Mouse (Mus musculus) hindbrain, embryonic 16.5 days (tissue): ENCODE measurements around the gene A730046J19Rik. TPM values are rescaled to one million over a fixed set of nuclear protein-coding genes. Genes with fewer than 3 reads are reported as not detected.
A peak's percentile ranks its signal among the peaks of the same experiment; 100 is the strongest.

Experiments used
- ATAC-seq: fragments of 200-750 bp; cut with Nextera tagmentation; 2 replicates; pipeline ENCODE4 v1.8.0; 2017; ENCODE audit warnings: moderate TSS enrichment, moderate library complexity
- H3K27ac ChIP-seq: fragments of 300-500 bp; sonication (generic); 2 replicates; pipeline ENCODE4 v1.5.1; 2014; ENCODE audit warnings: low read depth, mild to moderate bottlenecking, control low read depth, low read length, moderate library complexity
- H3K27me3 ChIP-seq: fragments of 300-500 bp; sonication (generic); replicated peaks from 2 replicates; pipeline ENCODE4 v1.6.1; 2014; ENCODE audit warnings: low read length; ENCODE audit not compliant: control insufficient read depth, insufficient read depth
- H3K36me3 ChIP-seq: fragments of 300-500 bp; sonication (generic); 2 replicates; pipeline ENCODE4 v1.6.1; 2014; ENCODE audit warnings: mild to moderate bottlenecking, low read length, moderate library complexity, mixed read lengths; ENCODE audit not compliant: control insufficient read depth, insufficient read depth
- H3K4me1 ChIP-seq: fragments of 300-500 bp; sonication (generic); 2 replicates; pipeline ENCODE4 v1.6.1; 2014; ENCODE audit warnings: low read depth, low read length; ENCODE audit not compliant: control insufficient read depth, insufficient read depth
- H3K4me2 ChIP-seq: fragments of 300-500 bp; sonication (generic); 2 replicates; pipeline ENCODE4 v1.6.1; 2014; ENCODE audit warnings: mild to moderate bottlenecking, low read length, control low read depth, moderate library complexity
- H3K4me3 ChIP-seq: fragments of 300-500 bp; sonication (generic); 2 replicates; pipeline ENCODE4 v1.5.1; 2014; ENCODE audit warnings: mild to moderate bottlenecking, low read length, control low read depth, moderate library complexity
- H3K9ac ChIP-seq: fragments of 300-500 bp; sonication (generic); 2 replicates; pipeline ENCODE4 v1.6.1; 2014; ENCODE audit warnings: low read depth, mild to moderate bottlenecking, control low read depth, low read length, moderate library complexity
- H3K9me3 ChIP-seq: fragments of 300-500 bp; sonication (generic); 2 replicates; pipeline ENCODE4 v1.6.1; 2014; ENCODE audit warnings: mild to moderate bottlenecking, low read length, moderate library complexity; ENCODE audit not compliant: control insufficient read depth
- WGBS: fragments of 180-500 bp; shearing (Covaris S2); extraction: QIAGEN DNeasy Blood & Tissue Kit; methylation state at CpG from one replicate; pipeline ENCODE4 v1.1.7; 2014; 5-methylcytosine and 5-hydroxymethylcytosine counted together
- polyA plus RNA-seq: library from polyadenylated mRNA; unstranded; fragments of >200 nt; fragmentation: Nextera tagmentation; extraction: Ambion mirVana; gene quantifications from 2 replicates; pipeline ENCODE4 v1.2.1, GENCODE M21; 2015

A730046J19Rik gene
- 1.0 TPM in 2 replicates for polyA plus RNA-seq

- Histone ChIP-seq H3K4me3 (peak within 1 kb of the TSS; percentile 26), H3K27ac (no peak within 1 kb of the TSS), H3K27me3 (no peaks in the 10 kb centered on the region), H3K36me3 (no peaks in the 10 kb centered on the region), H3K4me1 (no peaks in the 10 kb centered on the region), H3K9me3 (no peaks in the 10 kb centered on the region), H3K9ac (no peak within 1 kb of the TSS; the same call in 1 of the 2 replicates), H3K4me2 (peak within 1 kb of the TSS; percentile 53)
- WGBS = 26% methylated on average over 8 of the region's 8 CpGs
- ATAC-seq = no peak
Observed at GRCm38 (mm10) chrX:144153523-144153922, at the start of gene A730046J19Rik. Gene A730046J19Rik (plus strand): TSS chrX:144153695.

DNA sequence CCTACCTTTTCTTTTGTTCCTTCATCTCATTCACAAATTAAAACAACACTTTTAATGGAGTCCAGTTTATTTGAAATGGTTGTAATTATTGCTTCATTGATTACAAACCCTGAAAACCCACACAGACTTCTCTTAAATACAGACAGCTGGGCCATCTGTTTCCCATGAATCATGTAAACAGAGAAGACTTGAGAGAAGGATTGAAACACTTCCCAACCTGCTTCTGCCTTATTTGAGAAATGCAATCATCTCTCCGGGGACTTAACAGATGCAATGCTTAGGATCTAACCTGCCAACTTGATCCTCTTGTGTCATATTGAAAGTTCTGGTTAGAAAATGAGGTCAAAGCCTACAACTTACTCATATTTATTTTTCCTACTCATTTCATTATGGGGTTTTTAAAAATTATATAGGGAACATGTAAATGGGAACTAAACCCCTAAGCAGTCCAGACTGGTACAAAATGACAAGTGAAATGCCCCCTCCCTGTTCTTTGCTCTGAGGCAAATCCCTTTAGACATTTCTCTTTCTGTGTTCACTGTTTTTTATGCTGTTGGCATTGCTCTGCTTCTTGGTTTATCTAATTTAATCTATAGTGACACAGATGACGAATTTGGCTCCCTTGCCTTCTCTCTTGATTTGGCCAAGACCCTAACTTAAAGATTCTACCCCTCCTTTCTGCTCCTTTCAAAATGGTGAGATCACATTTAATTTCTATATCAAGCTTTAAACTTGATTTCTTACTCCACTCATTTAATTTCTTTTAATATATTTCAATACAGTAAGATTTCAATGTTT is 48.7 kb upstream of the A730046J19Rik start:
- no peak for ATAC-seq
- Histone ChIP-seq H3K4me1 (no peaks in the 10 kb centered on the region), H3K27ac (no peak overlapping the region), H3K4me2 (no peak overlapping the region), H3K36me3 (no peaks in the 10 kb centered on the region), H3K9ac (no peak overlapping the region), H3K4me3 (no peak overlapping the region), H3K9me3 (no peaks in the 10 kb centered on the region), H3K27me3 (no peaks in the 10 kb centered on the region)
- 65% methylated on average over 2 of the region's 2 CpGs for WGBS

DNA sequence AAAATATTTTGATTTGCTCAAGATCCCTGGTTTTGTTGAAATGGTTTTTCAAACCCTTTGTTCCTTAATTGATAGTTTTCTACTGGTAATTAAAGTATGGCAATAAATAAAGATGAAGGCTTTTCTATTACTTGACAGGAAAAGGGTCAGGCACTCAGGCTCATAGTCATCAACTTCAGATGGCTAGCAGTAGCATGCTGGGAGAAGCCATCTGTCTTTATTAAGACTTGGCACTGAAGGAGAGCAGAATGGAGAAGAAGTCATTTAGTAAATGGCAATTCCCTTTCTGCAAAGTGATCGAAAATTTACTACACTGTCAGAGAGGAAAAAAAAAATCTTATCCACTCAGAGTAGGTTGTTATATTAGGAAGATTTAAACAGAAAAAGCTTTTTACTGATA is 17.2 kb upstream of the A730046J19Rik start:
- no peaks in the 10 kb centered on the region for H3K27me3 ChIP-seq
- 67% methylated on average over 1 of the region's 1 CpGs for WGBS

DNA sequence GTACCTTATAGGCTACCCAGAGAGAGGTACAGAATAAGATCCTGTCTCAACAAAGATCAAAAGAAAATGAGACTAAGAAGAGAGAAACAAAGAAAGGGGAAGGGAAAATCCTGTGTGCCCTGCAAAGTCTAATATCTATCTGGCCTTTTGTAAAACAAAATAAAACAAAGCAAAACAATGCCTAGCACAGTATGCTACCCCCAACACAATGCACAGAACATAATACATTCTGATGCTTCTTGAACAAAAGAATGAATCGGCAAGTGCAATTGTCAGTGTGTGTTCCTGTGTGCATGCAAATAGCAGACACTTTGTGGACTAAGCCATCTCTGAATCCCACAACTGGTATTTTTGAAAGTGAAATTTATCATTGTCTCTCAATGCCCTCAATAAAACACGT is 3.5 kb upstream of the A730046J19Rik start:
- H3K4me3 ChIP-seq = no peak overlapping the region

More for the DNA sequence above, 17.2 kb upstream of the A730046J19Rik start:
- H3K9ac ChIP-seq = no peak overlapping the region
- no peak overlapping the region for H3K4me3 ChIP-seq
- H3K4me2 ChIP-seq = no peak overlapping the region
- H3K36me3 ChIP-seq = no peaks in the 10 kb centered on the region
- no peak for ATAC-seq
- H3K4me1 ChIP-seq = no peaks in the 10 kb centered on the region
- no peak overlapping the region for H3K27ac ChIP-seq
- H3K9me3 ChIP-seq = no peaks in the 10 kb centered on the region

GRCm38 (mm10) chrX:144154111-144154510 is 616 bp downstream of the A730046J19Rik start:
- WGBS = 35% methylated on average over 7 of the region's 7 CpGs
- no peak for ATAC-seq
- peak overlapping the region; percentile 26 for H3K4me3 ChIP-seq
- no peaks in the 10 kb centered on the region for H3K36me3 ChIP-seq
- H3K9me3 ChIP-seq = no peaks in the 10 kb centered on the region
- H3K4me1 ChIP-seq = no peaks in the 10 kb centered on the region
- H3K9ac ChIP-seq = no peak overlapping the region
- peak overlapping the region; percentile 53 for H3K4me2 ChIP-seq
- no peaks in the 10 kb centered on the region for H3K27me3 ChIP-seq
- H3K27ac ChIP-seq = no peak overlapping the region

More for the DNA sequence above, 3.5 kb upstream of the A730046J19Rik start:
- Histone ChIP-seq H3K9me3 (no peaks in the 10 kb centered on the region), H3K4me2 (no peak overlapping the region), H3K4me1 (no peaks in the 10 kb centered on the region), H3K36me3 (no peaks in the 10 kb centered on the region), H3K9ac (no peak overlapping the region), H3K27ac (no peak overlapping the region), H3K27me3 (no peaks in the 10 kb centered on the region)
- WGBS = 35% methylated on average over 2 of the region's 2 CpGs
- no peak for ATAC-seq

- no peaks in the 10 kb centered on the region for H3K36me3 ChIP-seq
- no peak overlapping the region for H3K27ac ChIP-seq
- H3K27me3 ChIP-seq = no peaks in the 10 kb centered on the region
- WGBS = 31% methylated on average over 5 of the region's 5 CpGs
- ATAC-seq = no peak
- no peaks in the 10 kb centered on the region for H3K9me3 ChIP-seq
- no peak overlapping the region for H3K4me2 ChIP-seq
- H3K4me3 ChIP-seq = no peak overlapping the region
- no peaks in the 10 kb centered on the region for H3K4me1 ChIP-seq
- H3K9ac ChIP-seq = no peak overlapping the region
Observed at GRCm38 (mm10) chrX:144162936-144163335, 9.4 kb downstream of the A730046J19Rik start.

Other genes starting within 250 kb of the A730046J19Rik start
- gene Dcx, start 220.4 kb upstream of the A730046J19Rik start, polyA plus RNA-seq = 230 and 260 TPM in 2 replicates
- 11.2 and 13.9 TPM in 2 replicates for gene Alg13, start 164.1 kb downstream of the A730046J19Rik start, polyA plus RNA-seq